Mouse (Mus musculus) c-Kit-positive CD71-positive TER-119-positive erythroid progenitor cells, embryonic 14.5 days (primary cell): Measurements from ENCODE around the gene Gm20388.
A peak's percentile ranks its signal among the peaks of the same experiment; 100 is the strongest.
"Not testable (repeated sequence)": the region's sequence is repeated elsewhere in the genome, so short reads cannot be mapped to it uniquely, and the experiment has no call there.

Experiments
- DNase-seq: peaks from one replicate; pipeline ENCODE4 v3.0.0-alpha.2; 2013; ENCODE audit warnings: low spot score

The Gm20388 gene

DNA sequence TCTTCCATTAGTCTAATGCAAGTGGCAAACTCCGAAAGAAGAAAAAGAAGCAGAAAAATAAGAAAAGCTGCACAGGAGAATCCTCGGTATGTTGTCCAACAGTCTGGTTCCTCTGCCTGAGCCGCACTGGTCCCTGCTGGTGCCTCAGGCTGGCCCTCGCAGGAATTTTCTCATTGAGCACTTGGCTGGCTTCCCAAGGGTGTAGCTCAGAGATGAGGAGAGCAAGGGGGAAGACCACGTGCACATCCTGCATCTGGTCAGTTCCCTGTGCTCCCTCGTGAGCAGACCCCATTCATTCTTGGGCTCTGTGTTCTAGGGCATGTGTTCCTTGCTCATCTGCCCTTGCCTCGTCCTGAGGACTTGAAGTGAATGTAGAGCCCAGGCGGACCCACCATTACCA, 3471.9 kb downstream of the Gm20388 start:
- DNase-seq: no peak

DNA sequence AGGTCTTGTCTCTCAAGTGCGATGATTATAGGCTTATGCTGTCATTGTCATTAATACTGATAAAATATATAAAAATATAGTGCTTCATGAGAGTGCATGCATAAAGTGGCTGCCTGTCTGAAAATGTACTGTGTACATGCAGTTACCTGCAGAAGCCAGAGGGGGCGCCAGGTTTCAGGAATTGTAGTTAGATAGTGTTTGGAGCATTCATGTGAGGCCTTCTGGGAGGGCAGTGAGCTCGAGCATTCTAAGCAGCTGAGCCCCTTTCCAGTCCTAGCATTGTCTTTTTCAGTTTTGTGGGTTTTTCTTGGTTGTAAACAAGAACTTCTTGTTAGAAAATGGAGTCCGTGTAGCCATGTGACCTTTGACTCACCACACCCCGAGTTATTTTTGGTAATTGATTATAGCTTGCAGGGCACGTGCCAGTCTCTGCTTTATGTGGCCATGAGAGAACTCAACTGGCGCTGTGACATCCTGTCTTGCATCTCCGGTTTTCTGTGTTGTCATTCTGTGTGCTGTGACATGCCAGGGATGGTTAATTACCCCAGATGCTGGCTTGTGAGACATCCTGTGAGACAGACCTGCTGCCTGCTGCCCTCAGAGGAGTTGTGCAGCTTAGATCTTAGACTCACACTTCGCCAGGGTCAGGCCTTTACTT, 3474.4 kb downstream of the Gm20388 start:
- DNase-seq: peak; percentile 38

DNA sequence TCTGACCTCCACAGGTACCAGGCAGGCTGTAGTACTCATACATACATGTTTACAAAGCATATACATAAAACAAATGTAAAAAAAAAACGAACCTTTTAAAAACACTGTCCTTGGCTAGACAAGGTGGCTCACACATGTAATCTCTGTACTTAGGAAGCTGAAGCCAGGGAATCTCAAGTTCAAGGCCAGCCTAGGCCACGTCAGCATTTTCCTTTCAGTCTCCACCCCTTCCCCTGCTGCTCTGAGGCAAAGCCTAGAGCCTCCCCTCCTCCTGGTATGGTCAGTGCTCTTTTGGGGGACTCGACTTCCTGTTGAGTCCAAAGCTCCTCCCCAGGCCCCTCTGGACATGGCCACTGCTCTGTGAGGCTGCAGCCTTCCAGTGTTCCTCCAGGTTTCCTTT, 3476.4 kb downstream of the Gm20388 start:
- no peak for DNase-seq

DNA sequence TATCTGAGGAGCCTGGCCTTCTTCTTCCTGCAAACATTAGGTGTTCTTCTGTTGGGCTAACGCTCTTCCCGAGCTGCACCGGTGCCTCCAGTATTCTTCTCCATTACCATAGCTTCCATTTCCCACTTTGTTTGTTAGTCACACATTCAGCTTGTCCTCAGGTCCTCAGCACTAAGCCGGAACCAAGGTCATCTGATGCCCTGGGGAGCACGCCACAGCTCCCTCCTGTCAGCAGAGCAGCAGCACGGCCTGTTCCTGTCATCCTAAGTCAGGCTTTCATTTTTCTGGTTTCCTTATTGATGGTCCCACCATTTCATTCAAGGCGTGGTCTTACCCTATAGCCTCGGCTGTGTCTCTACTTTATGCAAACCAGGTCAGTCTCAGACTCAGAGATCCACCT, 3477.2 kb downstream of the Gm20388 start:
- DNase-seq: no peak

DNA sequence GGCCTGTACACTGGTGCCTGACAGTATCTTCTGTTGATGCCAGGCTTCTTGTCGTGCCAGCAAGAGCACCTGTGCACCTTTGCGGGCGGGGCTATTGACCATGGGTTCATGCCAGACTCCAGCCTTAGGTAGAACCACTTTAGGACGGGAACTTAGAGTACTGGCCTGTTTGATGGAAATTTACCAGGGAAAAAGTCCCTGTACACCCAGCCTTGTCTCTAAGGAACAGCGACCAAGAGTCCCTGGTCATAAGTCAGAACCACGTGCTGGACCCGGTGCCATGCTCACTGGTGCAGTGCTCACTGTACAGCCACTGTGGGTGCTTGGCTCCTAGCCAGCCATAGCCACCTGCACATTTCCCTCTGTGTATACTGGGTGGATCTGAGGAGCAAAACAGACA, 3478.4 kb downstream of the Gm20388 start:
- DNase-seq: no peak

DNA sequence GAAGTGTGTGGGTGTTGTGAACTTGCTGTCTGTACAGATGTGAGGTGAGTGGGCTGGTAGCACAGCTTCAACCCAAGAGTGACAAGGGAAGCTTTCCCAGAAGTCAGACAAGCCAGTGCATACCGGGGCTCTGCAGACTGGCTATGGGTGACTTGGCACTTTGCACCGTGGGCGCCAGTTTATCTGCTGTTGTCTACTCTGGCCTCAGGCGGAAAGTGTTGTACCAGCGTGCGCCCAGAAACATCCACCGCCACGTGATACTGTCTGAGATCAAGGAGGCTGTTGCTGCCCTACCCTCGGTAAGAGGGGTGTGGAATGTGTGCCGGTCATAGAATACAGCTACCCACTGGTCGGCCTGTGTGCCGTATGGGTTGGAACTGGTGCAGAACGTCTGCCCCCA, 3487.7 kb downstream of the Gm20388 start:
- no peak for DNase-seq

DNA sequence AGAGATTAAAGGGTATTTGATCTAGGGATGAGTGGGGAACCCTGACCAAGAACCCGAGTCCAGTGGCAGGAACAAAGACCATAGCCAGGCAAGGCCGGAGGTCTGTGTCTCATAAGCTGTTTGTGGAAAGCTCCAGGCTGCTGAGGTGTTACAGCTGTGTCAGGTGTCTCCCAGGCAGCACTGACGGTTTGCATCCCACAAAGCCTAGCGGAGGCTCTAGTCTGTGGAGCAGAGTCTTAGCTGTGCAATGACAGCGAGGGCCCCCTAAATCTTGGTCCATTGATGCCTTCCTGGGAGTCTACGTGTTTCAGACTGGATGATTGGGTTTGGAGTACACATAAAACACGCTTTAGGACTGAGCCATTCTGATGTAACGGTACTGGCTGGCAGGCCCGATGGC, 3491.3 kb downstream of the Gm20388 start:
- DNase-seq: no peak

DNA sequence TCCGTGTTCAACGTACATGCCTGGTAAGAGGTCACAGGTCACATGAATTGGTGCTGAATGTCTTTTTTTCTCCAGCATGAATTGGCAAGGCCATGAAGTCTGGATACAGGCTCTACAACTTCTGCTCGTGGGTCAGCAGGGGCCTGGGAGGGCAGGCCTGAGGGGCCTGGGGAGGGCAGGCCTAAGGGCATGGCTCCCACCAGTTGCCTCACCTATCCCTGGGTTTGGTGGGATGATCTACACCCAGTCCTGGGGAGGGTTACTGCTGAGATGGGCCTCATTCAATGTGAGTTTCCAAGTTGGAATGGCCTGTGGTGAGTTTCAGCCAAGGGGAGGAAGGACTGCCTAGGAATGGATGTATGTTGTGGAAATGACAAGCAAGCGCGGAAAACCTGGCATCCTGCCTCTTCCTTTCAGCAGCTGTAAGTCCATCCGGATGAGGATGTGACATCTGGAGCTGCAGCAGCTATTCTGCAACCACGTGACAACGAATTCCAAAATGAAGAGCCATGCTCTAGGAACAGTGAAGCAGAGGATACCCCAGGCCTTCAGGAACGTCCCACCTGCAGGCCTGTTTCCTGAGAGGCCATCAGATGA, 3492.2 kb downstream of the Gm20388 start:
- DNase-seq: no peak

DNA sequence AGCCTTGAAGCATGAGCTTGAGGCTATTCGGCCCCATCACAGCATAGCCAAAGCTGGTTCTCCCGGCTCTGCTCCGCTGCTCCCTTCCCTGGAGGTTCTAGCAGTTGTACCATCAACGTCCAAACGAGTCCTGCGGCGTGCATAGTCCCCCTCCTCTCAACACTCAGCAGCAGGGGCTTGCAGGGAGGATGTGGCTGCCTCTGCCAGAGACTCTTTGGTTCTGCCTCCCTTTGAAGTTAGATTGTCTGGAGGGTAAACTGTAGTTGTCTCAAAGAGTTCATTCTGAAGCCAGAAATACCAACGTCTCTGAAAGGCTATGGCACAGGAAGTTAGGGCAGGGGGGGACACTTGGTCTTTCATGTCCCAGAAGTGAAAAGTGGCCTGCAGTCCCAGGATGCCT, 3493.9 kb downstream of the Gm20388 start:
- no peak for DNase-seq

DNA sequence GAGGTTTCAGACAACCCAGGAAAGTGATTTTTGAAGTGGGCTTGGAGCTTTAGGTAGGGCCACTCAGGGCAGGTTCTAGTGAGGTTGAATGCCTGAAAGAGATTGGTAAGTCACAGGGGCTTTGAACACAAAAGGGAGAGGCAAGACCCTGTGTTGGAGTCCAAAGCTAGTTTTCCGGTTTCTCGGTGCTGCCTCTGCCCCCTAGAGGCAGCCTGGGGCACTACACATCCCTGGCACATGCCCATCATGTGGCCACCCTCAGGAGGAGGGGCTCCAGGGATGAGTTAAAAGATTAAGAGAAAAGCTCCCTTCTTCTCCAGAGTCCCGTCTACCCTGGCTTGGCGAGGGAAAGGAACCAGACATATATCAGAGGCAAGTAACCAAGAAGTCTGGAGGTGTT, 3496.1 kb downstream of the Gm20388 start, which contains the start of gene Mc1r:
Gene Mc1r, plus strand, starts transcription at position 322 of the 400 bp plus-strand sequence.
- DNase-seq: peak; percentile 67

DNA sequence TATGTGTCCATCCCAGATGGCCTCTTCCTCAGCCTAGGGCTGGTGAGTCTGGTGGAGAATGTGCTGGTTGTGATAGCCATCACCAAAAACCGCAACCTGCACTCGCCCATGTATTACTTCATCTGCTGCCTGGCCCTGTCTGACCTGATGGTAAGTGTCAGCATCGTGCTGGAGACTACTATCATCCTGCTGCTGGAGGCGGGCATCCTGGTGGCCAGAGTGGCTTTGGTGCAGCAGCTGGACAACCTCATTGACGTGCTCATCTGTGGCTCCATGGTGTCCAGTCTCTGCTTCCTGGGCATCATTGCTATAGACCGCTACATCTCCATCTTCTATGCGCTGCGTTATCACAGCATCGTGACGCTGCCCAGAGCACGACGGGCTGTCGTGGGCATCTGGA, 3497.0 kb downstream of the Gm20388 start:
- no peak for DNase-seq

DNA sequence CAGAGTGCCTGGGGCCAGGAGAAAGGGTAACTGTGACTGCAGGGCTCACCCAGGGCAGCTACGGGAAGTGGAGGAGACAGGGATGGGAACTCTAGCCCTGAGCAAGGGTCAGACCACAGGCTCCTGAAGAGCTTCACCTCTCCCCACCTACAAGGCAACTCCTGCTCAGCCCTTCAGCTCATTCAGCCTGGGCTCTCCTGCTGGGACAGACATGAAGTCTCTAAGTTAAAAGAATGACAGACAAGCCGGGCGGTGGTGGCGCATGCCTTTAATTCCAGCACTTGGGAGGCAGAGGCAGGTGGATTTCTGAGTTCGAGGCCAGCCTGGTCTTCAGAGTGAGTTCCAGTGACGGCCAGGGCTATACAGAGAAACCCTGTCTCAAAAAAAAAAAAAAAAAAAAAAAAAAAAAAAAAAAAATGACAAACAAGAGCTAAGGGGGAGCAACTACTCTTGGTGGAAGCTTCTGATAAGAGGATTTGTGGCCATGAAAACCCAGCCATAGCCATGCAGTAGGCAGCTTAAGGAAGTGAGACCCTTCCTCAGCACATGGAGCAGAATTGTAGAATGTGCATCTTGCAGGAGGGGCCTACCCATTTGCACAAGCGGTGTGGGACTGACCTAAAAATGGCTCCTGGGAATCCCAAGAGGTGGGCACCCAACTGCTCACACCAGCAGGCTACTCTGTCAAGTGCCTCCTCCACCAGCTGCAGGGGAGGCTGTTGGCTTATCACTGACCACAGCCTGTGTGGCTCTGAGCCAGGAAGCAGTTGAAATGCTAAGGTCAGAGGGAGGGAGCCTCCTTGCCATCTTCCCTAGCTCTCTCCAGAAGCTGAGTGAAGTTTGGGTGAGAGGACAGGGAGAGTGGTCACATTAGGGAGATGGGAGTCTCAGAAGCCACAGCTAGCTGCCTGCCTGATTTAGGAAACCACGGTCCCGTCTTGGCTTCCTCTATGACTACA, 3498.2 kb downstream of the Gm20388 start:
- DNase-seq: no peak

DNA sequence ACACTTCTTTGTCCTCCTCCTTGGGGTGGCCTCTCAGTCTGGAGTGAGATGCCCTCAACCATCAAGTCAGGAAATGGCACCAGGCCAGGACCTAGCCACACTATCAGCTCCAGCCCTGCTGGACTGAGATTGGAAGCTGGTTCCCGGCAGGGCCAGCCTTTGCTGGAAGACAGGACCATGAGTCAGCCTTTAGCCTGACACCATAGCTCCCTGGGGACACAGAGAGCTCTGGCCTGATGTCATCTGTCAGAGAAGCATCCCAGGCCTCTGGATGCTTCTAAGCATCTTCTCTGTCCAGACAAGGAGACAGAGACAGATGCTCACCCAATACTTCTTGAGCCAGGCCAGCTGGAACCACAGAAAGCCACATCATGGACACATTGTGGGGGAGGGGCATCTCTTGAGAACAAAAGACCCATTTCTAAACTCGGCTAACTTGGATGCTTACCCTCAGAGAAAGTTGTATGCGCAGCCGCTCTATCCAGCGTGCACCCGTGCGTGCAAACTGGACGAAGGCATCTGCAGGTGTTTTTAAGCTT, 3499.5 kb downstream of the Gm20388 start:
- DNase-seq: no peak

DNA sequence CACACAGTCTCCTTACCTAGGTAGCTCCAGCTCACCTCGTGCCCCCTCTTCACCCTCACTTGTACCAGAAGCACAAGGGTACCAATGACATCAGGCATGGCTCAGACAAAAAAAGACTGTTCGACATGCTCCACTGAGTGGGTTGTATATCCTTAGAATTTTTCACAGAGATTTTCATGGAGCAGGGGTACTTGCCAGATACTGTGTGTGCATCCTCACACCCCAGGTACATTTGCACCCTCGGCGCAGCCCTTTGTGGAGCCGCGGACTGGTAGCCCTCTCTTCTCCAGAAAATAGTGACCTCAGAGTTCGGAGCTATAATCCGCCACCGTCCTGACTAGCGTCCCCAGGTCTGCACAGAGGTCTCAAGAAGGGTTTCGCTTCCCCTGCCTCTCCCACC, 3500.1 kb downstream of the Gm20388 start:
- DNase-seq: no peak

DNA sequence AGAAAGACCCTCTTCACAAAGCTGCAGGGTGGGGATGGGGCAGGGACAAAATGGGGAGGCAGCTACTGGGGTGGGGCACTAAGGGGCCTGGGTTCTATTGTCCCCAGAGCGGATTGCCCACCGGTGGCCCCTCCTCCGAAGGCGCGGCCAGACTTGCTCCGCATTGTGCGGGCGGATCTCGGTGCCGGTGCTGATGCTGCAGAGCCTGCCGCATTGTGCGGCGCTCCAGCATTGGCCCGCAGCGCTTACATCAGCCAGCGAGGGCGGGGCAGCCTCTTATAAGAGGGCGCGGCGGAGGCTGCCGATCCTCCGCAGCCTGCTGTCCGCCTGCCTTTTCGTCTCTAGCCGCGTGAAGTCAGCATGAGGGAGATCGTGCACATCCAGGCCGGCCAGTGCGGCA, 3500.6 kb downstream of the Gm20388 start, which contains the start of gene Tubb3:
Gene Tubb3, plus strand, starts transcription at position 179 of the 400 bp plus-strand sequence.
- DNase-seq: peak; percentile 68

DNA sequence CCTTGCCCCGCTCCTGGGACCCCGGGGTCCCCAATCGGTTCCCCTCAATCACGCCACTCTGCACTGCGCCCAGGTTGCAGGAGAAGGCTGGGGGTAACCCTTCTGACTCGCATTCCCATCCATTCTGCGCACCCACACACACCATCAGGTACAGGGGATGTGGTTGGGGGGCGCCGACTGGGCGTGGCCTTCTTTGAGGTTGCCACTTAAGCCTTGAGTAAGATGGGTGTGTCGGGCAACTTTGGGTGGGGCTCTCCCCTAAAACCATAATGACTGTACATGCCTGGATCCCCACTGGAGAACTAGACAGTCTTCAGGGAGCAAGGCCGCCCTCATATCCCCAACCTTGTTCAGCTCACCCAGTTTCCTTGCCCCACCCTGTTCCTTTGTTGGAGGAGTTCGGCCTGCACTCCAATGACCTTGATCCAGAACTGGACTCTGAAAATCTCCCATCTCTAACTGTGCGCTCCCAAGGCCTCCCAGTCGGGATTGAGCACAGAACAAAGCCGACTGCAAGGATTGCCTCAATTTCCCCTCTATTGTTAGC, 3501.2 kb downstream of the Gm20388 start:
- no peak for DNase-seq

DNA sequence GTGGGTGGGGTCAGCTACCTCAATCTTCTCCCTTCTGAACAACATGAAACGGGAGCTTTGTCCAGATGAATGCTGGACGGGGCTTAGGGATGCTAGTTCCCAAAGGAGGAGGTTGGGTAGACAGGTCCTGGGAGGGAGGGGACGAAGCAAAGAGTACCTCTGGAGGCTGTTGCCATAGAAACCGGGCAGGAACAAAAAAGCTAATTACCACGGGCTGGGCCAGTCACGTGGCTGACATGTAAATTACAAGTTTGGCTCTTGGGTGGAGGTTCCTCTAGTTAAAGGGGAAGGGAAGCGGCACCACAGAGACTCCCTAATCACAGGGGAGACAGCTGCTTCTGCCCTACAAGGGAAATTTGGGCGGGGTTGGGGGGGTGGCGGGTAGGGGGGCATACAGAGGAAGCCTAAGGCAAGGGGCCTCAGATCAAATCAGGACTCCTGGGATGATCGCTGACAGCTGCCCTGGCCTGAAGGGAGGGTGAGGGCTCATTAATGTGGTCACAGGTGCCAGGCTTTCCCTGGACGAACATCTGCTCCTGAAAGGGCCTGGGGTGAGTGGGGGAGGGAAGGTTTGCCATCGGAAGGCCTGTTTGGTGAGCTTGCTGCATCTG, 3502.0 kb downstream of the Gm20388 start:
- DNase-seq: no peak

DNA sequence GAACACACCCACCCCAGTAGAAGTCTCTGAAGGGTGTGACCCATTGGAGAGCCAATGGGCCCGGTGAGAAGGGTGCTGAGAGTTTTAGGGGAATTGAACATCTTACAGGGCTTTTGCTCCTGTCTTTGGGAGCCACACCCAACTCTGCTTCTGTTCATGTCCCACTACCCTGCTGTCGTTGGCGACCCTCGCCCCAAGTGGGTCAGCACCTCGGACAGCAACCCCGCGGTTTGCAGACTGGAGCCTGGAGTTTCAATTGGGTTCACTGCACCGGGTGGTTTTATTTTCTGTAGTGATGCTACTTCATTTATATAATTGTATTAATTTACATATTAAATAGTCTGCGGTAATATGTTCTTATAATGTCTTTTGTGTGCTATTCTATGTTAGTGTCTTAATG, 3503.6 kb downstream of the Gm20388 start:
- no peak for DNase-seq

DNA sequence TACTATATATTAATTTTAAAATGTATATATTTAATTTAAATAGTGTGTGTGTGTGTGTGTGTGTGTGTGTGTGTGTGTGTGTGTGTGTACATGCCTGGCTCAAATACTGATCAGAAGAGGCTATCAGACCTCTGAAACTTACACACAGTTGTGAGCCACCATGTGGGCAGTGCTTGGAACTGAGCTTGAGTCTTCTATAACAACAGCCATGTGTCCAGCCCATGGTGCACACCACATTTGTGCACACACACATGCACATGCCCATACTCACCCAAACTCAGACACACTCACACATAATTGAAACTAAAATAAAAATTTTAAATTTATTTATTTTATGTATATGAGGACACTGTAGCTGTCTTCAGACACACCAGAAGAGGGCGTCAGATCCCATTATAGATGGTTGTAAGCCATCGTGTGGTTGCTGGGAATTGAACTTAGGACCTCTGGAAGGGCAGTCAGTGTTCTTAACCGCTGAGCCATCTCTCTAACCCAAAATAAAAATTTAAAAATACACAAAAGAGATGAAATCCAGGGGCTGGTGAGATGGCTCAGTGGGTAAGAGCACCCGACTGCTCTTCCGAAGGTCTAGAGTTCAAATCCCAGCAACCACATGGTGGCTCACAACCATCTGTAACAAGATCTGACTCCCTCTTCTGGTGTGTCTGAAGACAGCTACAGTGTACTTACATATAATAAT, 3504.5 kb downstream of the Gm20388 start:
- DNase-seq: not testable (repeated sequence)

DNA sequence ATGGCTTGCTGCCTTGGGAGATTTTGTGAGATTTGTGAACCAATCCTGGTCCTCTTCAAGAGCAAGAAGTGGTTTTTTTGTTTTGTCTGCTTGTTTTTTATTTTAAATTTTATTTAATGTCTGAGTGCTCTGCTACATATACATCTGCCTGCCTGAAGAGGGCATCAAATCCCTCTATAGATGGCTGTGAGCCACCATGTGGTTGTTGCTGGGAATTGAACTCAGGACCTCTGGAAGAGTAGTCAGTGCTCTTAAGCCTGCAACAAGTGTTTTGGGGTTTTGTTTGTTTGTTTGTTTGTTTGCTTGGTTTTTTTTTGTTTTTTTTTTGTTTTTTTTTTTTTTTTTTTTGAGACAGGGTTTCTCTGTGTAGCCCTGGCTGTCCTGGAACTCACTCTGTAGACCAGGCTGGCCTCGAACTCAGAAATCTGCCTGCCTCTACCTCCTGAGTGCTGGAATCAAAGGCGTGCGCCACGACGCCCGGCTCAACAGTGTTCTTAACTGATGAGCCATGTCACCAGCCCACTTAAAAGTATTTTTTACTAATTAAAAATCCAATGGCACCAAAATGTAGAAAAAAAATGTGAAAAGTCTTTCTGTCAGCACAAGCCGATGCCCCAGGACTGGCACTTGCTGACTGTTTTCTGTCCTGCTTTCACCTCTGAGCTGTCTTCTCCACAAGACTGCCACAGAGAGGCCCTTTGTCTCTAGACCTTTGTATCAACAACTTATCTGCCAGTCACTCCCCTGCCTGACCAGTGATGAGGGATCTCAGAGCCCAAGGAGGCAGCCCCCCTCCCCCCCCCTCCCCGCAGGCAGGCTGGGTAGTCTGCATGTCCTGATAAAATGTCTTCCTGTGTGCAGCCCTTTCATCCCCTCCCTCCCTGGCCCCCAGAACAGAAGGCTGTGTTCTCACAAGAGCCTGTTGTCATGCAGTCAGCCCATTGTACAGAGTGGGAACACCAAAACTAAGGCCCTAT, 3505.6 kb downstream of the Gm20388 start:
- DNase-seq: no peak
